Mouse (Mus musculus) testis, adult 2 months (tissue): ENCODE measurements around the gene Treh. TPM values are rescaled to one million over a fixed set of nuclear protein-coding genes. Genes with fewer than 3 reads are reported as not detected.

Experiments
- H3K27ac ChIP-seq: fragments of 200-500 bp; 2 replicates; pipeline ENCODE4 v1.5.1; 2012; ENCODE audit warnings: low read depth, low read length; ENCODE audit not compliant: control insufficient read depth, insufficient read depth
- H3K27me3 ChIP-seq: fragments of 200-500 bp; 2 replicates; pipeline ENCODE4 v1.6.1; 2012; ENCODE audit warnings: mild to moderate bottlenecking, low read length, moderate library complexity; ENCODE audit not compliant: control insufficient read depth, insufficient read depth
- H3K36me3 ChIP-seq: fragments of 200-500 bp; 2 replicates; pipeline ENCODE4 v1.6.1; 2012; ENCODE audit warnings: mild to moderate bottlenecking, low read length; ENCODE audit not compliant: control insufficient read depth, insufficient read depth
- H3K4me1 ChIP-seq: fragments of 200-500 bp; 2 replicates; pipeline ENCODE4 v1.6.1; 2012; ENCODE audit warnings: low read length; ENCODE audit not compliant: control insufficient read depth, insufficient read depth
- H3K4me3 ChIP-seq: fragments of 200-500 bp; 2 replicates; pipeline ENCODE4 v1.5.1; 2012; ENCODE audit warnings: low read depth, mild to moderate bottlenecking, low read length, moderate library complexity, mixed read lengths; ENCODE audit not compliant: control insufficient read depth
- CTCF ChIP-seq: fragments of 200-500 bp; IDR thresholded peaks from 2 replicates; pipeline ENCODE4 v1.5.1; 2012; ENCODE audit warnings: low read depth, mild to moderate bottlenecking, inconsistent platforms, low read length, moderate library complexity; ENCODE audit not compliant: control insufficient read depth, insufficient read depth, insufficient replicate concordance
- POLR2A ChIP-seq: fragments of 200-500 bp; IDR thresholded peaks from 2 replicates; pipeline ENCODE4 v1.6.1; 2012; ENCODE audit warnings: low read depth, mild to moderate bottlenecking, inconsistent platforms, low read length, moderate library complexity; ENCODE audit not compliant: control insufficient read depth
- polyA plus RNA-seq: library from polyadenylated mRNA; depleted of rRNA; stranded (reverse); fragments of >200 nt; gene quantifications from 2 replicates; pipeline ENCODE4 v1.2.3, GENCODE M21; 2012

Gene Treh
- polyA plus RNA-seq, 1 experiment: not detected

DNA sequence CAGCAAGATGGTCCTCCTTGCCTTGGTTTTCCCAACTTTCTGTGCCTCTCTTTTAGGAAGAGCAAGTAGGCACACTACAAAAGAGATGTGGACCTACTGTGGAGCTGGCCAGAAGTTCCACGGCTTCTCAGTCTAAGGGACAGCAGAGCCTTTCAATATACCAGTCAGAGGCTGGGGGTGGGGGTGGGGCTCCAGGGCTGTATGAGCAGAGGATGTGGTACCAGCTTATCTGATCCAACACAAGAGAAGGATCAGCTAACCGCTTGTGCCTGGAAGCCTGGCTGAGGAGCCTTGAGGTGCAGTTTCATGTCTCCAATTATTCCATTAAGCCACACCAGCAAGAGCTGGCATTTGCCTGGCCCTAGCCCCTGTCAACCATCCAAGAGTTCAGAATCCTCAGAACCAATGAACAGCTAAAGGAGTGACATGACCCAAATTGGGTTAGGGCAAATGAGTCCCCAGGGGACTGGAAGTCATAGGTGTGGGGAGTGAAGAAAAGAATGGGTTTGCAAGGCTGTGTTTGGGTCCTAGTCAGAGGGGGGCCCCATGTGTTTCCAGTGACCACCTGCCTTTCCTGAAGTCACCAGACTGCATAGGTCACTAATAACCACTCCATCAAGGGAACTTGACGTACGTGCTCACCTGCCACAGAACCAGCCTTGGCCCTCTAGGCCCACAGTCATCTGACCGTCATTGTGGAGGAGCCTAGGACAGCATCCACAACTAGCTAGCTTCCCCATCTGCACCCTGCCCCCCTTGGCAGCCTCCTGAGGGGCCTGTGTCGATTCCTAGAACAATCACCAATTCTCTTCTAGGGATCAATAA, 44.2 kb downstream of the Treh start:
- Histone ChIP-seq H3K4me3 (no peak overlapping the region), H3K4me1 (peaks cover 12% of the 10 kb centered on the region), H3K27me3 (no peaks in the 10 kb centered on the region), H3K27ac (no peak overlapping the region), H3K36me3 (no peaks in the 10 kb centered on the region)
- no peak for TF ChIP-seq POLR2A

DNA sequence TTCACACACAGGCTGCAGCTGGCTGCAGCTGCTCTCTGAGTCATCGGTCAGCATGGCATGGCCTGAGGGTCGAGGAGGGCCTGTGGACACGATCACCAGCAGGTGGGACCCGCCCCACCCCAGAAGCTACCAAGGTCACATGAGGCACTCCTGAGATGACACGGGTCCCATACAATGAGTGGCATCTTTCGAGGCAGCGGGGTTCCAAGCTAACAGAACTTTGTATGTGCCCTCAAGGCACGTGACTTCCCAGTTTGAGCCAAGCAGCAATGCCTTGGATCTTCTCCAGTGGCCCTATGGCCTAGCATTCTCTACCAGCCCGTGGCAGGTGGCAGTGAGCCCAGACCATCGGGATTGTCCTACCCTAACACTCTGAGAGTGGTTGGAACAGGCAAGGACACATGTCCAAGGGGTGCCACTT, 44.8 kb downstream of the Treh start:
- Histone ChIP-seq H3K4me1 (peaks cover 12% of the 10 kb centered on the region), H3K36me3 (no peaks in the 10 kb centered on the region), H3K4me3 (no peak overlapping the region), H3K27me3 (no peaks in the 10 kb centered on the region), H3K27ac (no peak overlapping the region)
- no peak for TF ChIP-seq CTCF
- no peak for TF ChIP-seq POLR2A

DNA sequence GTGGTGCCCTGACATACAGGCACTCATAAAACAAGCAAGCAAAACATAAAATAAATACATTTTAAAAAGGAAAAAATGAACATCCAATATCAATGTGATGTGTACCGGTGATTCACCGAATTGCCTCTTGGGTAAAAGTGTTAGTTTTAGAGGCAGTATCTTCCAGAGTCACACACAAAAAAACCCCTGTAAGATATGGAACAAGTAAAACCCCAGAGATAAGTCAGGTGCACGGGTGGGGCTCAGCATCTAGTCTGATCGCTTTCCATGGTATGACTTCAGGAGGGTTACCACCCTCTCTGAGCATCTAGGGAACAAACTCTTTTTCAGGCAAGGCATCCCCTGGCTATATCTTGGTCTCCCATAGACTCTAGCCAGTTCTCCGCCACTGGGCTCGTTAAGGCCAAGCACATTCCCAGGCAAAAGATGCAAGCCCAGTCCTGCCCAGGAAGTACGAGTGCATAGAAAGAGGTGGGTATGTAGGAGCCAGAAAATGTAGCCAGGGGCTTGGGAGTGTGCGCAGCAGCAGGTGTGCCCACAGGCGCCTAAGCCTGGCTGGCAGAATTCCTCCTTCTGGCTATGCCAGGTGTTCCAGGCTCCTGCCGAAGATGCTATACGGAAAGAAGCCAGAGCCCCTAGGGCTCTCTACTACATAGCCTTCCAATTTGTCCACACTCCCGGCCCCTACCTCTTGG, 46.1 kb downstream of the Treh start:
- Histone ChIP-seq H3K27me3 (no peaks in the 10 kb centered on the region), H3K27ac (no peak overlapping the region), H3K4me1 (peaks cover 12% of the 10 kb centered on the region), H3K36me3 (no peaks in the 10 kb centered on the region), H3K4me3 (no peak overlapping the region)
- TF ChIP-seq CTCF (no peak), POLR2A (no peak)

DNA sequence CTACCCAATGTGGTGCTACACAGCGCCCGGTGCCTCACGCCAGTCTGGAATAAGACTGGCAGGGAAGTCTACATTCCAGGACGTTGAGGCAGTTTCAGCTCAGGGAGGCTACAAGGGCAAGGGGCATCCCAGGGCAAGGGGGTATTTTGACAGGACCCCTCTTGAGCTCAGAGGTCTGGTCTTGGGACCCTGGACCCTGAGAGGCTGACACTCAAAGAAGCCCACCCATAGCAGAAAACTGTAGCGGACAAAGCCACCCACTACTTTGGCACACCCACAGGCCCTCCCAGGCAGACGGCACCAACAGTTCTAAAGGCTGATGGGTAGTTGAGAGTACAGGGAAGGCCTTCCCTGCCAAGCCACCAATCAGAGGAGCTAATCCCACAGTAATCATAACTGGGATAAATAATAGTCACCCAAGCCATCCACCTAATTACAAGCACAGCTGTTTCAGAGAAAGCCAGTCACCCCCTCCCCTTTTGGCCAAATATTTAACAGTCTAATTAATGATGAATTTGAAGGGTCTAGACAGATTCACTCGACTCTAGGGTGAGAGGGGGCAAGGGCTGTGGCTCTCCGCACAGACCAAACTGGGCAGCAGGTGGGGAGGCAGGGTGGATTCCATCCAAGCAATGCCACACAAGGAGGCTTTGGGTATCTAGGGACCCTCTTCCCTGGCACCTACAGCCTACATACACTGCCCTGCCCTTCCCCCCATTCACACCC, 46.8 kb downstream of the Treh start:
- Histone ChIP-seq H3K4me3 (no peak overlapping the region), H3K27me3 (no peaks in the 10 kb centered on the region), H3K36me3 (no peaks in the 10 kb centered on the region), H3K27ac (no peak overlapping the region), H3K4me1 (peaks cover 12% of the 10 kb centered on the region)
- TF ChIP-seq POLR2A (no peak), CTCF (no peak)

DNA sequence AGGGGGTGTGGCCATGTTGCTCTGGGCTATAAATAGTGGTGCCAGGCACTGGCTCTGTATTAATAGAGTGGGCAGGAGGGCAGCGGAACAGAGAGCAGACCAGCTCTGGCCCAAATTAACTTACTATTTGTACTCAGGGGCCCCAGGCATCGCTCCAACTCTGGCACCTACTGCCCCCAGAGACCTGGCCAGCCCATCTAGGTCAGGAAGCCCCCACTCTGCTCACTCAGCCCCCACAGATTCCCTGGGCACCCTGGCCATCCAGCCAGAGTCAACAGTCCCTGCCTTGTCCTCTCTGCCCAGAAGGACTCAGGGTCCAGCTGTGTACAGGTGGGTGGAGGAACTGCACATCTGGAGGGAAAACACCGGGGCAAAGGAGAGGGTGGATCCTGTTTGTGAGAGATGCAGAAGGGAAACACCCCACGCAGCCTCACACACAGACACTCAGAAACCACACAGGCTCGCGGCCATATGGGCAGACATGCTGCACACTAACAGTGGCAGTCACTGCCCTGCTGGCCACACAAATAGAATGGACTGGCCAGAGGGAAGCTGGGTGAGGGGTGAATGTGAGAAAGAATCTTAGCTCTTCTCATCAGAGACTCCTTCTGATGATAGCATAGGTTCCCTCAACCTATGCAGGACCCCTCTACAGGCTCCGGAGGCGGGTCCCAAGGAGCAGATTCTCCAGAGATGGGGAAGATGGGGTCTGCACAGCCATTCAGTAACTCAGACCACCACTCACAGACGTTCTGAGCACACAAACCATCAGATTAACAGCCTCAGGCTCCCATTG, 47.5 kb downstream of the Treh start:
- Histone ChIP-seq H3K4me3 (peak overlapping the region; percentile 66), H3K36me3 (no peaks in the 10 kb centered on the region), H3K27ac (no peak overlapping the region), H3K4me1 (peaks cover 9% of the 10 kb centered on the region), H3K27me3 (no peaks in the 10 kb centered on the region)
- TF ChIP-seq CTCF (no peak), POLR2A (no peak)

DNA sequence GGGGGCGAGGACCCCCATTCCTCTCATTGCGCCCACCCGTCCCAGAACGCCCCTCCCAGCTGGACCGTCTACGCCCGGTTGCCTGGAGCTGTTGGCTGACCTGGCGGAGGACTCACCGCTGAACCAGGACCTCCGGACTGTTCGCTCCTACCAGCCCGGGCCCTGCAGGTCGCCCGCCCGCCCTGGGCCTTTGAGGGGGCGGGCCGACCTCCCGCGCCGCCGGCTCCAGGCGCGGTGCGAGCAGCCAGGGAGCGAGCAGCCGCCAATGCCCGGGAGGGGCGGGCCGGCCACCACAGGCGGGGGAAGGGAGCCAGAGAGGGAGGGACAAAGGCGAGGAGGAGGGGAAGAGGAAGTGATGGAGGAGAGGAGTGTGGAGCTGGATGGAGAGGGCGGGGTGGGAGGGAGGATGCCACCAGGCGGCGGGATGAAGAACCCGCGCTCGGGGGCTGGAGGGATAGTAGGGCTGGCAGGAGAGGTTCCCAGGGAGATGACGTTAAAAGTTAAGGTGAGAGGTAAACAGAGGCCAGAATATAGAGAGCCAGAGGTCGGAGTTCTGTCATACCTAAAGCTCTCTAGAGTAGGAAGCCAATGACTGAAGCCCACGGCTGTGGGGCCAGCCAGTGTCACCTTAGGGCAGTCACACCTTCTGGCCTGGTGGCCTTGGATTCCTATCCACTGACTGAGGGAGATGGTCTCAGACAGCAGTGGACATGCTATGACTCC, 48.3 kb downstream of the Treh start:
- Histone ChIP-seq H3K36me3 (no peaks in the 10 kb centered on the region), H3K4me1 (peaks cover 9% of the 10 kb centered on the region), H3K27me3 (no peaks in the 10 kb centered on the region), H3K27ac (no peak overlapping the region), H3K4me3 (peak overlapping the region; percentile 66)
- TF ChIP-seq CTCF: no peak
- no peak for TF ChIP-seq POLR2A
